ENCODE assay signal across 12 mouse cellular contexts in genomic region chr11:62013449-62013848, GRCm38 (mm10).
"Had no signal": no experiment of that assay in that cellular context is flagged by ENCODE, and none has a peak within 500 bp of the region (broad histone marks: within the 10 kb centered on the region; RNA-seq: fewer than 3 reads in every experiment).

No protein-coding gene starts in this region.

- H3K36me3 ChIP-seq: limb, embryonic 15.5 days; midbrain, embryonic 13.5 days; neural tube, embryonic 12.5 days had no signal

- H3K9me3 ChIP-seq: limb, embryonic 15.5 days; midbrain, embryonic 13.5 days; neural tube, embryonic 12.5 days had no signal

- H3K27me3 ChIP-seq: limb, embryonic 15.5 days; neural tube, embryonic 12.5 days had no signal

- H3K4me3 ChIP-seq: layer of hippocampus, adult 2 months; limb, embryonic 15.5 days; midbrain, embryonic 13.5 days; neural tube, embryonic 12.5 days had no signal

- H3K27ac ChIP-seq: kidney, postnatal 0 days; layer of hippocampus, adult 2 months; limb, embryonic 15.5 days; liver, embryonic 14.5 days; midbrain, embryonic 13.5 days; neural tube, embryonic 12.5 days; stomach, postnatal 0 days had no signal

- ATAC-seq: midbrain, embryonic 13.5 days had no signal

- DNase-seq: kidney, adult 11 months; kidney, adult 9 months; kidney, postnatal 4 days; lung, adult 18-20 months; lung, postnatal 4 days had no signal

- H3K4me1 ChIP-seq: limb, embryonic 15.5 days; neural tube, embryonic 12.5 days had no signal
